Mouse (Mus musculus) kidney, adult 2 months (tissue): Measurements from ENCODE around the gene Dpy19l1.

Experiments
- CTCF ChIP-seq: fragments of 200-500 bp; conservative IDR thresholded peaks from 2 replicates; pipeline ENCODE4 v1.5.1; 2011; ENCODE audit warnings: low read depth, mild to moderate bottlenecking, control low read depth, low read length, moderate library complexity, mixed read lengths; ENCODE audit not compliant: insufficient read depth, insufficient read length
- POLR2A ChIP-seq: fragments of 200-500 bp; IDR thresholded peaks from one replicate; pipeline ENCODE4 v1.6.1; 2011; ENCODE audit warnings: low read depth, low read length, control low read depth

DNA sequence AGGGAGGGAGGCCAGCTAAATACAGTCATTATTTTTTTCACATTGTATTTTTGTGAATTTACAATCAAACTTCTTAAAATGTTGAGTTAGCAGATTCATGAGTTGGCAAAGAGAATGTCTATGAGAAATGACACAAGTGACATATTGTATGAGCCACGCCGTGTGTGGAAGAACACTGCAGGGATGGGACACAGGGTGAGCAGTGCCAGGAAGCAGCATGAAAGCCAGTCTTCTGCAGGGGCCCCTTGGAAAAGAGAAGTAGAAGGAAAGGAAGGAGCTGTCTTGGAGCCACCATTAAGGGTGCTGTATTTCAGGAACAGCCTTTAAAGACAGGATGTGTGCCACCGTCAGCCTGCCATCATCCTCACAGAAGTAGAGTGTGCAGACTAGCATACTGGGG, 52.0 kb downstream of the Dpy19l1 start:
- TF ChIP-seq CTCF (no peak), POLR2A (no peak)
